Mouse (Mus musculus) C2C12 (cell line): Measurements from ENCODE around the gene Fam131a. TPM values are rescaled to one million over a fixed set of nuclear protein-coding genes. Genes with fewer than 3 reads are reported as not detected.

Source experiments
- H3K27me3 ChIP-seq: one replicate; pipeline ENCODE4 v1.6.1; 2011; ENCODE audit not compliant: control insufficient read depth, insufficient read depth, insufficient read length
- H3K36me3 ChIP-seq: one replicate; pipeline ENCODE4 v1.6.1; 2011; ENCODE audit not compliant: control insufficient read depth, insufficient read depth
- H3K4me3 ChIP-seq: one replicate; pipeline ENCODE4 v1.5.1; 2011; ENCODE audit warnings: mild to moderate bottlenecking, control low read depth; ENCODE audit not compliant: poor library complexity, insufficient read depth, severe bottlenecking
- H3K79me2 ChIP-seq: one replicate; pipeline ENCODE4 v1.6.1; 2011; ENCODE audit not compliant: control insufficient read depth, insufficient read depth
- H3K79me3 ChIP-seq: one replicate; pipeline ENCODE4 v1.6.1; 2011; ENCODE audit warnings: low read depth, control low read depth
- H3ac ChIP-seq: one replicate; pipeline ENCODE3; 2011; ENCODE audit warnings: low read depth; ENCODE audit not compliant: control insufficient read depth, insufficient read length
- CEBPB ChIP-seq: IDR thresholded peaks from one replicate; pipeline ENCODE4 v1.6.1; 2011; ENCODE audit warnings: low read depth, mild to moderate bottlenecking, control low read depth, moderate library complexity
- CTCF ChIP-seq: IDR thresholded peaks from one replicate; pipeline ENCODE4 v1.5.1; 2011; ENCODE audit not compliant: control insufficient read depth, insufficient read depth, insufficient read length
- FOSL1 ChIP-seq: IDR thresholded peaks from one replicate; pipeline ENCODE4 v1.8.0; 2011; ENCODE audit warnings: mild to moderate bottlenecking, low read length; ENCODE audit not compliant: poor library complexity, insufficient read depth, severe bottlenecking
- MAX ChIP-seq: IDR thresholded peaks from one replicate; pipeline ENCODE4 v1.6.1; 2011; ENCODE audit warnings: mild to moderate bottlenecking, control low read depth
- MYOD1 ChIP-seq: IDR thresholded peaks from one replicate; pipeline ENCODE4 v1.6.1; 2011; ENCODE audit warnings: low read depth; ENCODE audit not compliant: control insufficient read depth, insufficient read length
- MYOG ChIP-seq: IDR thresholded peaks from one replicate; pipeline ENCODE4 v1.6.1; 2011; ENCODE audit not compliant: control insufficient read depth, insufficient read length; ENCODE audit errors: extremely low read depth
- USF1 ChIP-seq: IDR thresholded peaks from one replicate; pipeline ENCODE4 v1.6.1; 2011; ENCODE audit warnings: low read depth, mild to moderate bottlenecking, control low read depth, moderate library complexity
- polyA plus RNA-seq: library from polyadenylated mRNA; unstranded; fragments of >200 nt; fragmentation: generic; extraction: Trizol; gene quantifications from one replicate; pipeline ENCODE4 v1.2.1, GENCODE M21; 2012; ENCODE audit warnings: missing spikeins

Fam131a gene
- polyA plus RNA-seq, 1 experiment: 0.05 TPM

DNA sequence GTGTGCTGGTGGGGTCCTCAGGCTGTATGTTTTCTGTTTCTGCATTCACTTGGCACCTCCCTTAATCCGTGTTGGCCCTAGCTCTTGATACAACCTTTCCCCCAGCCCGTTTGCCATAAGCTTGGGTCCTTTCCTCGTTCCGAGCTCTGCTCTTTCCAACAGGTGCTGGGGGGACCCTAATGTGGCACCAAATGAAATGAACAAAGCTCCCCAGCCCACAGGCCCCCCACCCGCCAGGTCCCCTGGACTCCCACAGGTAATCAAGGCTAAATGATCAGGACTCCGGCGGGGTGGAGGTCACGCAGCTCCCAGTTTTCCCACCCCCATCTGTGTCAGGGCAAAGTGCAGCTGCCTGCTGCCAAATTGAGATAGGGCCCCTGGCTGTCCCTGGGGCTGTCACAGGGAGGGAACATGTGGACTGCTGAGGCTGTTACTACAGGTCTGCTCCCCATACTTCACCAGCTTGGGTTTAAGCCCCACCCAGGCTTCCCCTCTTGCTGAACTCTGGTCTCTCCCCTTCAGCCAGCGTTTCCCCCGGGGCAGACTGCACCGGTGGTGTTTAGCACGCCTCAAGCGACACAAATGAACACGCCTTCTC, 19.2 kb upstream of the Fam131a start:
- H3ac ChIP-seq: peak overlapping the region; percentile 94
- H3K79me3 ChIP-seq: peaks cover 48% of the 10 kb centered on the region
- peaks cover 45% of the 10 kb centered on the region for H3K36me3 ChIP-seq
- no peak for TF ChIP-seq CTCF
- TF ChIP-seq CEBPB: no peak
- TF ChIP-seq MAX: no peak
- no peak for TF ChIP-seq MYOG
- no peak for TF ChIP-seq USF1
- no peak for TF ChIP-seq FOSL1
- peaks cover 60% of the 10 kb centered on the region for H3K79me2 ChIP-seq
- no peaks in the 10 kb centered on the region for H3K27me3 ChIP-seq
- peak overlapping the region; percentile 93 for H3K4me3 ChIP-seq

DNA sequence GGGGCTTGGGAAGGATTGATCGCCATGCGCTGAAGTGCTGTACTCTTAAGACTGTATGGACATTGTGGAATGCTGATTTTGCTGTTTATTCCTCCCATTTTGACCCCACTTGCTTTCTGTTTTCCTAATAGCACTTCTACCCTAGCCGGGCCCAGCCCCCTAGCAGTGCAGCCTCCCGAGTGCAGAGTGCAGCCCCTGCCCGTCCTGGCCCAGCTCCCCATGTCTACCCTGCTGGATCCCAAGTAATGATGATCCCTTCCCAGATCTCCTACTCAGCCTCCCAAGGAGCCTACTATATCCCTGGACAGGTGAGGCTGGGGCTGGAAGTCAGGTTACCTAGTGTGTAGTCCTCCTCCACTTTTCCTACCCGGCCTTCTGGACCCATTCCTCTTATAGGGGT, 17.8 kb upstream of the Fam131a start:
- peaks cover 59% of the 10 kb centered on the region for H3K36me3 ChIP-seq
- H3K79me3 ChIP-seq: peaks cover 60% of the 10 kb centered on the region
- no peak overlapping the region for H3ac ChIP-seq
- no peaks in the 10 kb centered on the region for H3K27me3 ChIP-seq
- H3K4me3 ChIP-seq: peak overlapping the region; percentile 11
- peaks cover 74% of the 10 kb centered on the region for H3K79me2 ChIP-seq
- TF ChIP-seq MAX: no peak
- no peak for TF ChIP-seq CEBPB
- no peak for TF ChIP-seq FOSL1
- no peak for TF ChIP-seq CTCF
- TF ChIP-seq MYOG: no peak
- TF ChIP-seq USF1: no peak
- TF ChIP-seq MYOD1: no peak

DNA sequence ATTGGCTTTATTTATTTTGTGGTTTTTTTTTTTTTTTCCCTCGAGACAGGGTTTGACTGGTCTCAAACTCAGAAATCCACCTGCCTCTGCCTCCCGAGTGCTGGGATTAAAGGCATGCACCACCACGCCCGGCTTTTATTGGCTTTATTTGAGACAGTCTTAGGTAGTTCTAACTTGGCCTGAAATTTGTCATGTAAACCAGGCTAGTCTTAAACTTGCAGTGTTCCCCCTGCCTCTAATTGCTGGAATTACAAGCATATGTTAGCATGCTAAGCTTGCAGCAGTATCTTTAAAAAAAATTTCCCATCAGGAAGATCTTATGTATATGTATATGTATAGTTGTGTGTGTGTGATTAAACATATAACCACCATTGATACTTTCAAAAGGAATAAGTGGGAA, 16.3 kb upstream of the Fam131a start:
- Histone ChIP-seq H3K79me3 (peaks cover 64% of the 10 kb centered on the region), H3K27me3 (no peaks in the 10 kb centered on the region), H3K36me3 (peaks cover 74% of the 10 kb centered on the region), H3K4me3 (no peak overlapping the region), H3ac (no peak overlapping the region), H3K79me2 (peaks cover 89% of the 10 kb centered on the region)
- TF ChIP-seq CEBPB (no peak), CTCF (no peak), MYOG (no peak), MAX (no peak), USF1 (no peak), FOSL1 (no peak), MYOD1 (no peak)

DNA sequence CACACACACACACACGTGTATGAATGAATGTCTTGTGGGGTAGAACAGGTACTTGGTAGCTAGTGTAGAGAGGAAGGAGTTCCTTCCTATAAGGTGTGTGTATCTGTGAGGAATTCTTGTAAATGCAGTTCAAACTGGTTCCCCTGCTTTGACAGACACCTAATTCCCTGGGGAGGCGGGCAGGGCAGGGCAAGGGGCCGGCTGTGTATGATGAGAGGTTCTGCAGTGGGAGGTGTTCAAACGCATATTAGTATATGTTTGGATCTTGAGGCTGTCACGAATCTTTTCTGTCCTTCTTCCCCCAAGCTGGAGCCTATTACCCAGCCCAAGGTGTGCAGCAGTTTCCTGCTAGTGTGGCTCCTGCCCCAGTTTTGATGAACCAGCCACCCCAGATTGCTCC, 15.7 kb upstream of the Fam131a start:
- Histone ChIP-seq H3K79me2 (peaks cover 94% of the 10 kb centered on the region), H3ac (no peak overlapping the region), H3K4me3 (no peak overlapping the region), H3K27me3 (no peaks in the 10 kb centered on the region), H3K79me3 (peaks cover 69% of the 10 kb centered on the region), H3K36me3 (peaks cover 80% of the 10 kb centered on the region)
- TF ChIP-seq MYOD1 (no peak), USF1 (no peak), MYOG (no peak), FOSL1 (no peak), MAX (no peak), CTCF (no peak), CEBPB (no peak)

DNA sequence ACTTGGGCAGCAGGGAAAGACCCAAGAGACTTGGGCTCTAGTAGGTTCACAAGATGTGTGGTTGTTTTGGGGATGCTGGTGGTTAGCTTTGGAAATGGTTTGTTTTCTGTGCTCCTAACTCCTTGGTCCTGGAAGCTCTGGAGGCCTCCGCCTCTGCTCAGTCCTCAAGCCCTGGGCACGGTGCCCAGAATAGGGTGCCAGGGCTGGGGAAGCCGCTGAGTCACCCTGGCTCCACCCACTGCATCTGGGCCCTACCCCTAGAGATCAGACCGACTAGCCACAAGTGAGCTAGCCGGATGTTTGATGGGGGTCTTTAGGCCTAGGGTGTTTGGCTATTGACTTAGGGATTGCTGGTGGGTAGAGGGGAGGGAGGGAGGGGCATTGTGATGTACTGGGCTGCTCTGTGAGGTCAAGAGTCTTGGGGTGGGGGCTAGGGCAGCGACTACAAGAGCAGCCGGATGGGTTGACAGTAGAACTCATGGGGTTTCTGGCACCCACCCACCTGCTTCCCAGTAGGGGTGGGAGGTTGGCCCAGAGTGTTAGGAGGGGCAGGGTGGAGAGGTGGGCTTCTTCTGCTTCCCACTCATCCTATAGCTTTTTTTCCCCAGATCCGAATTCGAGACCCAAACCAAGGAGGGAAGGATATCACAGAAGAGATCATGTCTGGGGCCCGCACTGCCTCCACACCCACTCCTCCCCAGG, 14.9 kb upstream of the Fam131a start:
- no peak overlapping the region for H3K4me3 ChIP-seq
- no peaks in the 10 kb centered on the region for H3K27me3 ChIP-seq
- peaks cover 69% of the 10 kb centered on the region for H3K79me3 ChIP-seq
- peaks cover 88% of the 10 kb centered on the region for H3K36me3 ChIP-seq
- no peak overlapping the region for H3ac ChIP-seq
- peaks cover 90% of the 10 kb centered on the region for H3K79me2 ChIP-seq
- no peak for TF ChIP-seq CEBPB
- no peak for TF ChIP-seq CTCF
- TF ChIP-seq USF1: no peak

DNA sequence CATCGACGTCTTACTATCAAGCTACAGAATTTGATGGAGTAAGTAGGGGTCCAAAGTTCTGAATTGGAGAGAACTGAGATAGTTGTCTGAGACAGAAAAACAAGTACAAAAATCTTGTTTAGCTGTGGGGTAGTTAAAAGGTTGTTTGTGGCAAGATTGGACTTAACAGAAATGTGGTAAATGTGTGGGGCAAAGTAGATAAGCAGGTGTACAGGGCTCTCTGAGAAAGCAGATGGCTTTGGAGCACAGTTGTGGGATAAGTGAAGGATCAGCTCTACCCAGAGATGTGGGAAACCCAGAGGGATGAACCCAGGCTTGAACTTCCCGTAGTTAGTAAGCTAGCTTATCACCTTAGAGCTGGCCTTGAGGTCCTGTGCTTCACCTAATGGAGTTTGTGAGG, 2.3 kb upstream of the Fam131a start:
- Histone ChIP-seq H3K36me3 (peaks cover 75% of the 10 kb centered on the region), H3K79me3 (peaks cover under 1% of the 10 kb centered on the region), H3K27me3 (no peaks in the 10 kb centered on the region), H3ac (no peak overlapping the region), H3K4me3 (no peak overlapping the region), H3K79me2 (peaks cover 9% of the 10 kb centered on the region)
- TF ChIP-seq MAX: no peak
- no peak for TF ChIP-seq USF1
- no peak for TF ChIP-seq CEBPB
- TF ChIP-seq MYOD1: no peak
- no peak for TF ChIP-seq MYOG
- no peak for TF ChIP-seq CTCF
- no peak for TF ChIP-seq FOSL1
